Comparison of ENCODE assay signal across 10 mouse cellular contexts in the genomic region with DNA sequence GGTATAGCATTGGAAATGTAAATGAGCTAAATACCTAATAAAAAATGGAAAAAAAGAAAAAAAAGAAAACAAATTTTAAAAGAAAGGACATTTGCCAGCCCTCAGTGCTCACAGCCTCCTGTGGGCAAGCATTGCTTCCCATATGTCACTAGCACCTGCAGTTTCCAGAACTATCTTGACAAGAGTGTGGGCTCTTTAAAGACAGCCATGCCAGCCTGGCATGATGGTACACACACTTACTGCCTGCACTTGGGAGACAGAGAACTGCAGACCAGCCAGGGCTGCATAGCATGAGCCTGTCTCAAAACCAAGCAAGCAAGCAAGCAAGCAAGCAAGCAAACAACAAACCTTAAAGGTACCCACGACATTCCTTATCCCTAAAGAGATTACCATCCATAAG. TPM values are rescaled to one million over a fixed set of nuclear protein-coding genes. Genes with fewer than 3 reads are reported as not detected.
DNase-seq lines count a peak whose midpoint lies in the region; ATAC-seq and TF ChIP-seq lines count a peak whose summit lies in the region.
"Had no signal": no experiment of that assay in that cellular context is flagged by ENCODE, and none has a peak within 500 bp of the region (broad histone marks: within the 10 kb centered on the region; RNA-seq: fewer than 3 reads in every experiment).

No protein-coding gene starts in this region.

- H3K9ac ChIP-seq in heart, embryonic 11.5 days (ENCODE audit: low read depth, low read length) = peak overlapping the region; percentile 74; the same call in 1 of the 2 replicates
- H3K9ac ChIP-seq in ES-Bruce4 (ENCODE audit: low read depth, poor library complexity, severe bottlenecking) = peak overlapping the region; percentile 67
- H3K9ac ChIP-seq in forebrain, postnatal 0 days = peak overlapping the region; percentile 75

- H3K27me3 ChIP-seq in heart, embryonic 11.5 days (ENCODE audit: control insufficient read depth, insufficient read depth, low read length) = no peaks in the 10 kb centered on the region; the same call in 1 of the 2 replicates
- H3K27me3 ChIP-seq in ES-Bruce4 (ENCODE audit: control insufficient read depth, insufficient read depth, low read length, poor library complexity, severe bottlenecking) = no peaks in the 10 kb centered on the region
- H3K27me3 ChIP-seq in forebrain, postnatal 0 days (ENCODE audit: insufficient read depth, low read length) = no peaks in the 10 kb centered on the region

- no peak for TF ChIP-seq EP300 in ES-Bruce4 (IDR thresholded peaks at IDR 0.05; ENCODE audit: insufficient read depth, low read depth, low read length)

- peak overlapping the region; percentile 73 for H3K4me3 ChIP-seq in heart, embryonic 11.5 days (ENCODE audit: low read depth, low read length)
- H3K4me3 ChIP-seq in ES-Bruce4 (ENCODE audit: low read depth, low read length) (peak overlapping the region; percentile 80), macrophage (ENCODE audit: inconsistent target) (peak overlapping the region; percentile 47)
- peak overlapping the region; percentile 60 for H3K4me3 ChIP-seq in forebrain, postnatal 0 days (ENCODE audit: low read depth, low read length)

- no peak for TF ChIP-seq POLR2A in ES-Bruce4 (IDR thresholded peaks at IDR 0.05; ENCODE audit: insufficient read depth, low read length)

- no peak for ATAC-seq in heart, embryonic 11.5 days (replicated peaks; ENCODE audit: insufficient number of reproducible peaks, low FRiP score, low TSS enrichment)
- ATAC-seq in forebrain, postnatal 0 days = no peak

- DNase-seq in heart, adult 11 months = no peak
- DNase-seq in forebrain, postnatal 0 days = no peak
- DNase-seq in embryo, embryonic 11 days = no peak
- no peak for DNase-seq in adipocyte (ENCODE audit: low spot score)
- no peak for DNase-seq in adrenal gland, adult 18-20 months (ENCODE audit: low spot score in 2 of 2)

- no peaks in the 10 kb centered on the region for H3K9me3 ChIP-seq in heart, embryonic 11.5 days (replicated peaks; ENCODE audit: control insufficient read depth, low read length)
- H3K9me3 ChIP-seq in ES-Bruce4 (replicated peaks; ENCODE audit: control insufficient read depth, insufficient read depth, low read length, poor library complexity, severe bottlenecking) = no peaks in the 10 kb centered on the region
- no peaks in the 10 kb centered on the region for H3K9me3 ChIP-seq in forebrain, postnatal 0 days (ENCODE audit: low read length)

- peaks cover 52% of the 10 kb centered on the region for H3K79me2 ChIP-seq in macrophage (ENCODE audit: inconsistent target)

- H3K4me1 ChIP-seq in heart, embryonic 11.5 days (ENCODE audit: control insufficient read depth, insufficient read depth, low read length) = peaks cover 30% of the 10 kb centered on the region
- peaks cover 13% of the 10 kb centered on the region for H3K4me1 ChIP-seq in ES-Bruce4 (ENCODE audit: control insufficient read depth, insufficient read depth, low read length)
- H3K4me1 ChIP-seq in forebrain, postnatal 0 days (ENCODE audit: insufficient read depth) = peaks cover 14% of the 10 kb centered on the region

- no peak overlapping the region for H3K27ac ChIP-seq in heart, embryonic 11.5 days (ENCODE audit: low read depth, low read length)
- H3K27ac ChIP-seq in ES-Bruce4 (ENCODE audit: insufficient read depth, low read length) (no peak overlapping the region), macrophage (no peak overlapping the region)
- no peak overlapping the region for H3K27ac ChIP-seq in forebrain, postnatal 0 days (ENCODE audit: low read depth, low read length)

- WGBS in heart, embryonic 11.5 days (ENCODE audit: insufficient replicate concordance) = 48% methylated on average over 1 of the region's 1 CpGs
- WGBS in forebrain, postnatal 0 days = 70% methylated on average over 1 of the region's 1 CpGs
- WGBS in macrophage (ENCODE audit: missing documents) = 60% methylated on average over 1 of the region's 1 CpGs

- H3K36me3 ChIP-seq in heart, embryonic 11.5 days (ENCODE audit: control insufficient read depth, insufficient read depth, low read length) = no peaks in the 10 kb centered on the region
- H3K36me3 ChIP-seq in ES-Bruce4 (ENCODE audit: control insufficient read depth, insufficient read depth, low read length, poor library complexity, severe bottlenecking) (peaks cover 32% of the 10 kb centered on the region), macrophage (ENCODE audit: inconsistent target) (no peaks in the 10 kb centered on the region)
- no peaks in the 10 kb centered on the region for H3K36me3 ChIP-seq in forebrain, postnatal 0 days (ENCODE audit: insufficient read depth)

- no peak for TF ChIP-seq CTCF in ES-Bruce4 (IDR thresholded peaks at IDR 0.05; ENCODE audit: low read depth, low read length)
- no peak for TF ChIP-seq CTCF in forebrain, postnatal 0 days (IDR thresholded peaks at IDR 0.05; ENCODE audit: low read depth)

- H3K4me2 ChIP-seq in heart, embryonic 11.5 days = peak overlapping the region; percentile 96
- peak overlapping the region; percentile 89 for H3K4me2 ChIP-seq in forebrain, postnatal 0 days (ENCODE audit: low read depth)

RNA-seq across cellular contexts. Expression of a gene that starts 2.1 kb away (rescaled TPM):
- 17.0 and 18.4 TPM in 2 replicates for polyA plus RNA-seq in heart, embryonic 11.5 days (2014; fragmentation: Nextera tagmentation; extraction: Ambion mirVana)
- polyA plus RNA-seq in ES-Bruce4 (2011; ENCODE audit: insufficient read depth, insufficient read length, low read depth, missing spikeins) (80.8 and 85.4 TPM in 2 replicates), macrophage (2018) (0.98 to 9.9 TPM (median 1.2 TPM) in 3 replicates)
- 58.1 and 99.4 TPM in 2 replicates for total RNA-seq in forebrain, postnatal 0 days (2014; rRNA removed)
- polyA plus RNA-seq in forebrain, postnatal 0 days (2015; fragmentation: Nextera tagmentation; extraction: Ambion mirVana) = 64.7 and 67.9 TPM in 2 replicates
- total RNA-seq in macrophage (2018; cell fraction: chromatin; rRNA removed) = 10 to 100 TPM in 1 of 26 experiments, 1 to 10 TPM in 16, under 1 TPM in 9; 0.33 to 13.6 (median 1.9) TPM
- total RNA-seq in macrophage (2018; cell fraction: cytosol; rRNA removed) = 10 to 100 TPM in 7 of 26 experiments, 1 to 10 TPM in 19; 1.6 to 16.3 (median 5.1) TPM
- total RNA-seq in macrophage (2018; cell fraction: nucleus; rRNA removed) = 10 to 100 TPM in 10 of 26 experiments, 1 to 10 TPM in 16; 1.1 to 18.7 (median 9.2) TPM
- 10 to 100 TPM; 35.3 to 48.3 TPM for total RNA-seq in adrenal gland, adult 18-20 months (2021)

RNA-seq across cellular contexts. Expression of a gene that starts 39.3 kb away (rescaled TPM):
- 0.17 TPM in 1 of 2 replicates, not detected in the other for polyA plus RNA-seq in heart, embryonic 11.5 days (2014; fragmentation: Nextera tagmentation; extraction: Ambion mirVana)
- 4.3 and 5.8 TPM in 2 replicates for polyA plus RNA-seq in ES-Bruce4 (2011; ENCODE audit: insufficient read depth, insufficient read length, low read depth, missing spikeins)
- total RNA-seq in forebrain, postnatal 0 days (2014; rRNA removed) = 0.23 TPM in 1 of 2 replicates, not detected in the other
- 0.48 and 0.52 TPM in 2 replicates for polyA plus RNA-seq in forebrain, postnatal 0 days (2015; fragmentation: Nextera tagmentation; extraction: Ambion mirVana)
- total RNA-seq in macrophage (2018; cell fraction: chromatin; rRNA removed) = not detected
- not detected for total RNA-seq in macrophage (2018; cell fraction: cytosol; rRNA removed)
- not detected for total RNA-seq in macrophage (2018; cell fraction: nucleus; rRNA removed)
- not detected in 3 replicates for polyA plus RNA-seq in macrophage (2018)
- total RNA-seq in adrenal gland, adult 18-20 months (2021) = not detected
- total RNA-seq: common myeloid progenitor, adult 5-6 weeks; left cerebral cortex, postnatal 25 days had no signal

RNA-seq across cellular contexts. Expression of a gene that starts 44.1 kb away (rescaled TPM):
- polyA plus RNA-seq in heart, embryonic 11.5 days (2014; fragmentation: Nextera tagmentation; extraction: Ambion mirVana) = 39.7 and 40.1 TPM in 2 replicates
- 47.2 and 54.8 TPM in 2 replicates for polyA plus RNA-seq in ES-Bruce4 (2011; ENCODE audit: insufficient read depth, insufficient read length, low read depth, missing spikeins)
- total RNA-seq in forebrain, postnatal 0 days (2014; rRNA removed) = 37.9 and 44.1 TPM in 2 replicates
- polyA plus RNA-seq in forebrain, postnatal 0 days (2015; fragmentation: Nextera tagmentation; extraction: Ambion mirVana) = 29.3 and 30.0 TPM in 2 replicates
- 100 to 1,000 TPM in 2 of 26 experiments, 10 to 100 TPM in 24; 33.6 to 125 (median 58.2) TPM for total RNA-seq in macrophage (2018; cell fraction: chromatin; rRNA removed)
- total RNA-seq in macrophage (2018; cell fraction: cytosol; rRNA removed) = 10 to 100 TPM in 6 of 26 experiments, 1 to 10 TPM in 20; 3.1 to 11.4 (median 8.8) TPM
- total RNA-seq in macrophage (2018; cell fraction: nucleus; rRNA removed) = 10 to 100 TPM; 12.9 to 53.8 (median 26.5) TPM
- 10.1 to 11.0 TPM (median 10.5 TPM) in 3 replicates for polyA plus RNA-seq in macrophage (2018)
- total RNA-seq in adrenal gland, adult 18-20 months (2021) = 10 to 100 TPM; 44.8 to 48.9 TPM
